Mouse (Mus musculus): ENCODE results near the gene Lce3c. TPM values are rescaled to one million over a fixed set of nuclear protein-coding genes. Genes with fewer than 3 reads are reported as not detected.

Lce3c gene
- polyA plus RNA-seq (2017; shearing (Covaris generic)) = not detected

DNA sequence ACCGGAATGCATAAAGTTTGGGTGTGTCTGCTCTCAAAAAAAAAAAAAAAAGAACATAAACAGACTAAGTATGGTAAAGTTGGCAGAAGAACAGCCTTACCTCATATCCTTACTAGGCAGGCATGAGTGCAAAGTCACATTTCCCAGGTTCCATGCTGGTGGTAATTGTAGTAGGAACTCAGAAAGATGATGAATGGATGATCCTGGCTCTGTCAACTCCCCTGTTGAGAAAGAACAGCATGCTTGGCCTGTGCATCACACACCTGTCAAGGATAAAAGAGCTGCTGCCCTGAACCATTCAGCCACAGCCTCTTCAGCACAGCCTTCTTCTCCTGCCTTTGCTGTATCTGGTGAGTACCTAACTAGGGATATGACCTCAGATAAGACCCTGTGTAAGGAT lies at the start of gene Lce3c:
TSS of gene Lce3c (plus strand) at position 301 of the 400 bp plus-strand sequence.

GRCm38 (mm10) chr3:92926130-92926529 lies 18.2 kb upstream of the Lce3c start, which contains the start of gene Lce3a:
Lce3a (minus strand) TSS chr3:92926230.

DNA sequence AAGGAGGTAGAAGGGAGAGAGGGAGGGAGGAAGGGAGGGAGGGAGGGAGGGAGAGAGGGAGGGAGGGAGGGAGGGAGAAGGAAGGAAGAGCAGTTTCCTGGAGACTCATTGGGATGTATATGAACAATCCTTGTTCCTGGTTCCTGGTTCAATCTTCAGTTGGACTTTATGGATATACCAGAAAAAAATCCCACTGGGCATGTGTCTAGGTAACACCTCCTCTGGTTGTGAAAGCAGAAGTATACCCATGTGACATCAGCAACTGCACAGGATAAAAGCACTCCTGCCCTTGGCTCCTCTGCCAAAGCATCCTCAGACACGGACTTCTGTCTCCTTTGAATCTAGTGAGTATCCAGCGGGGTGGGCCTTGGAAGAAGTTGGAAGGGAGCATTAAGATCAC lies 11.6 kb upstream of the Lce3c start, which contains the start of gene Lce3b:
TSS of gene Lce3b (plus strand) at position 301 of the 400 bp plus-strand sequence.

GRCm38 (mm10) chr3:92957090-92957489 lies 12.8 kb downstream of the Lce3c start, which contains the start of gene Lce3d:
Lce3d (plus strand) TSS chr3:92957390.

GRCm38 (mm10) chr3:92966761-92967160 lies 22.5 kb downstream of the Lce3c start, which contains the start of gene Lce3e:
Lce3e (plus strand) TSS chr3:92967061.

DNA sequence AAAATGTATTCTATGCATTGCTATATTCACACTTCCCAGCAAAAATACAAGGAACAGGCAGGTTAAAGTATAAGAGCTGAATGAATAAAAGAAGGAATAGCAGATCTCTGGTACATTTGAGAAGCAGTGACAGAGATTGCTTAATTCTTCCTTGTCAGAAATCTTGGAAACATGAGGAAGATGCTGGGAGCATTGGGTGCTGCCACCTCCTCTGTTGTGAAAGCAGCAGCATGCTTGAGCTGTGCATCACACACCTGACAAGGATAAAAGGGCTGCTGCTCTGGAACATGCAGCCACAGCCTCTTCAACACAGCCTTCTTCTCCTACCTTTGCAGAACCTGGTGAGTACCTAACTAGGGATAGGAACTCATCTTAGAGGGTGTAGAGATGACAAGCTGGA lies 47.6 kb downstream of the Lce3c start, which contains the start of gene Lce3f:
TSS of gene Lce3f (plus strand) at position 301 of the 400 bp plus-strand sequence.

Other genes starting within 250 kb of the Lce3c start
- gene Lce1e, start 235.4 kb upstream of the Lce3c start, polyA plus RNA-seq (2017; shearing (Covaris generic)) = not detected
- not detected for gene Lce1f, start 224.1 kb upstream of the Lce3c start, polyA plus RNA-seq (2017; shearing (Covaris generic))
- not detected for gene Gm38119, start 205.4 kb upstream of the Lce3c start, polyA plus RNA-seq (2017; shearing (Covaris generic))
- not detected for gene Lce1g, start 192.1 kb upstream of the Lce3c start, polyA plus RNA-seq (2017; shearing (Covaris generic))
- gene Lce1h, start 179.4 kb upstream of the Lce3c start, polyA plus RNA-seq (2017; shearing (Covaris generic)) = not detected
- gene Lce1i, start 165.6 kb upstream of the Lce3c start, polyA plus RNA-seq (2017; shearing (Covaris generic)) = not detected
- not detected for gene Lce1j, start 154.0 kb upstream of the Lce3c start, polyA plus RNA-seq (2017; shearing (Covaris generic))
- gene Lce1k, start 136.6 kb upstream of the Lce3c start, polyA plus RNA-seq (2017; shearing (Covaris generic)) = not detected
- not detected for gene Kprp, start 117.2 kb upstream of the Lce3c start, polyA plus RNA-seq (2017; shearing (Covaris generic))
- not detected for gene Lce1l, start 93.2 kb upstream of the Lce3c start, polyA plus RNA-seq (2017; shearing (Covaris generic))
- not detected for gene 2310050C09Rik, start 74.3 kb upstream of the Lce3c start, polyA plus RNA-seq (2017; shearing (Covaris generic))
- not detected for gene Lce3a, start 18.3 kb upstream of the Lce3c start, polyA plus RNA-seq (2017; shearing (Covaris generic))
- gene Lce3b, start 11.5 kb upstream of the Lce3c start, polyA plus RNA-seq (2017; shearing (Covaris generic)) = not detected
- gene Lce3d, start 12.9 kb downstream of the Lce3c start, polyA plus RNA-seq (2017; shearing (Covaris generic)) = not detected
- not detected for gene Lce3e, start 22.6 kb downstream of the Lce3c start, polyA plus RNA-seq (2017; shearing (Covaris generic))
- gene Lce3f, start 47.7 kb downstream of the Lce3c start, polyA plus RNA-seq (2017; shearing (Covaris generic)) = not detected
- gene Crct1, start 71.2 kb downstream of the Lce3c start, polyA plus RNA-seq (2017; shearing (Covaris generic)) = not detected
- not detected for gene Lce1m, start 74.6 kb downstream of the Lce3c start, polyA plus RNA-seq (2017; shearing (Covaris generic))
- 0.74 TPM for gene Gm4858, start 124.3 kb downstream of the Lce3c start, polyA plus RNA-seq (2017; shearing (Covaris generic))
- gene Crnn, start 200.3 kb downstream of the Lce3c start, polyA plus RNA-seq (2017; shearing (Covaris generic)) = not detected